27 mouse cellular contexts compared by ENCODE assay signal in the genomic region with DNA sequence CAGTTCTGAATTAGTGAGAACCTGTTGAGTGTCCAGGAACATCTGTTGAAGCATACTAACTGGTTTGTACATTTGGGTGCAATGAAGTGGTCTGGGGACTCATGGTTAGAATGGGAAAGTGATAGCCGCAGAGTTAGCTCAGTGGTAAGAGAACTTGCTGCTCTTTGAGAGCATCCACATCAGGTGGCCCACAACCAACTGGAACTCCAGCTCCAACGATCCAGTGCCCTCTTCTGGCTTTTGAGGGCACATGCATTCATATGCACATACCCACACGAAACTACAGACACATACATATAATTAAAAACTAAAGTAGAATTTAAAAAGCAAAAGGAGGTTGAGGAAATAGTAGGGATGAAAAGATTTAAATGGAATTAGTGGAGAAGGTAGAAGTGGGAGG. TPM values are rescaled to one million over a fixed set of nuclear protein-coding genes. Genes with fewer than 3 reads are reported as not detected.
DNase-seq lines count a peak whose midpoint lies in the region; ATAC-seq and TF ChIP-seq lines count a peak whose summit lies in the region.
"Had no signal": no experiment of that assay in that cellular context is flagged by ENCODE, and none has a peak within 500 bp of the region (broad histone marks: within the 10 kb centered on the region; RNA-seq: fewer than 3 reads in every experiment).

No protein-coding gene starts in this region.

- H3K27ac ChIP-seq in intestine, postnatal 0 days (ENCODE audit: low read depth, low read length), result no peak overlapping the region
- no peak overlapping the region for H3K27ac ChIP-seq in intestine, embryonic 15.5 days
- H3K27ac ChIP-seq in liver, postnatal 0 days (ENCODE audit: low read depth), result no peak overlapping the region
- no peak overlapping the region for H3K27ac ChIP-seq in liver, embryonic 11.5 days (ENCODE audit: low read depth, low read length)
- H3K27ac ChIP-seq: embryonic facial prominence, embryonic 13.5 days; hindbrain, embryonic 13.5 days; midbrain, embryonic 12.5 days; neural tube, embryonic 12.5 days had no signal

- CTCF ChIA-PET in Patski (lab: Charles Lee), result interaction anchor here (1.1 to 1.5 kb wide), 3 partner anchors 9 to 12 kb away, joined by 3 read pairs; no protein-coding TSS in a partner anchor

- no peak overlapping the region for H3K4me2 ChIP-seq in intestine, postnatal 0 days (replicated peaks; ENCODE audit: low read depth)
- no peak overlapping the region for H3K4me2 ChIP-seq in intestine, embryonic 15.5 days (replicated peaks)
- no peak overlapping the region for H3K4me2 ChIP-seq in liver, postnatal 0 days (ENCODE audit: low read depth, low read length)
- no peak overlapping the region for H3K4me2 ChIP-seq in liver, embryonic 11.5 days
- H3K4me2 ChIP-seq: embryonic facial prominence, embryonic 13.5 days; heart, embryonic 11.5 days; hindbrain, embryonic 13.5 days; midbrain, embryonic 12.5 days; neural tube, embryonic 12.5 days had no signal

- in situ Hi-C loops in Patski (cut with MboI; ENCODE audit: low pct_unique_long_range_greater_than_20kb), result loop anchor here (10.0 to 25.0 kb wide), 2 partner anchors 175 to 352 kb away; no protein-coding TSS in a partner anchor

- H3K27me3 ChIP-seq in intestine, postnatal 0 days (replicated peaks; ENCODE audit: control insufficient read depth, insufficient read depth, low read length), result no peaks in the 10 kb centered on the region
- no peaks in the 10 kb centered on the region for H3K27me3 ChIP-seq in intestine, embryonic 15.5 days (replicated peaks)
- no peaks in the 10 kb centered on the region for H3K27me3 ChIP-seq in liver, postnatal 0 days (ENCODE audit: insufficient read depth, low read length)
- no peaks in the 10 kb centered on the region for H3K27me3 ChIP-seq in liver, embryonic 11.5 days (replicated peaks; ENCODE audit: control insufficient read depth, insufficient read depth, low read length)
- no peaks in the 10 kb centered on the region for H3K27me3 ChIP-seq in Patski
- H3K27me3 ChIP-seq: embryonic facial prominence, embryonic 13.5 days; hindbrain, embryonic 13.5 days; megakaryocyte, embryonic 14.5 days; midbrain, embryonic 12.5 days; neural tube, embryonic 12.5 days had no signal

- TF ChIP-seq CTCF in intestine, postnatal 0 days (IDR thresholded peaks at IDR 0.05; ENCODE audit: low read depth), result 0 out of 2 replicates have a peak, but pooled peaks have one; percentile 12
- peak; percentile 28 for TF ChIP-seq CTCF in liver, postnatal 0 days (IDR thresholded peaks at IDR 0.05; ENCODE audit: low read depth)
- TF ChIP-seq CTCF in Patski (IDR thresholded peaks at IDR 0.05), result peak; percentile 22

- no peak for ATAC-seq in intestine, postnatal 0 days
- ATAC-seq in intestine, embryonic 15.5 days, result no peak
- no peak for ATAC-seq in liver, postnatal 0 days
- ATAC-seq in liver, embryonic 11.5 days (replicated peaks; ENCODE audit: low FRiP score), result no peak
- ATAC-seq in Patski, result no peak
- ATAC-seq: forebrain, embryonic 16.5 days; lung, postnatal 0 days had no signal

- H3K4me3 ChIP-seq in intestine, postnatal 0 days (ENCODE audit: low read depth, low read length), result no peak overlapping the region
- no peak overlapping the region for H3K4me3 ChIP-seq in intestine, embryonic 15.5 days (replicated peaks)
- H3K4me3 ChIP-seq in liver, postnatal 0 days (ENCODE audit: low read depth, low read length), result no peak overlapping the region
- H3K4me3 ChIP-seq in liver, embryonic 11.5 days (ENCODE audit: low read depth, low read length), result no peak overlapping the region
- H3K4me3 ChIP-seq: embryonic facial prominence, embryonic 13.5 days; hindbrain, embryonic 13.5 days; megakaryocyte, embryonic 14.5 days; midbrain, embryonic 12.5 days; myocyte; neural tube, embryonic 12.5 days had no signal

- 95% methylated on average over 3 of the region's 3 CpGs for WGBS in intestine, postnatal 0 days
- 91% methylated on average over 3 of the region's 3 CpGs for WGBS in intestine, embryonic 15.5 days
- WGBS in liver, postnatal 0 days (ENCODE audit: insufficient replicate concordance), result 78% methylated on average over 3 of the region's 3 CpGs
- WGBS in liver, embryonic 11.5 days, result 87% methylated on average over 3 of the region's 3 CpGs

- H3K9ac ChIP-seq in intestine, postnatal 0 days (ENCODE audit: low read depth, low read length), result no peak overlapping the region
- no peak overlapping the region for H3K9ac ChIP-seq in intestine, embryonic 15.5 days
- no peak overlapping the region for H3K9ac ChIP-seq in liver, postnatal 0 days (replicated peaks)
- no peak overlapping the region for H3K9ac ChIP-seq in liver, embryonic 11.5 days (ENCODE audit: low read depth, low read length)
- H3K9ac ChIP-seq: embryonic facial prominence, embryonic 13.5 days; hindbrain, embryonic 13.5 days; midbrain, embryonic 12.5 days; neural tube, embryonic 12.5 days had no signal

- no peaks in the 10 kb centered on the region for H3K4me1 ChIP-seq in intestine, postnatal 0 days (replicated peaks; ENCODE audit: control insufficient read depth, insufficient read depth, low read length)
- no peaks in the 10 kb centered on the region for H3K4me1 ChIP-seq in intestine, embryonic 15.5 days (replicated peaks)
- peaks cover 5% of the 10 kb centered on the region for H3K4me1 ChIP-seq in liver, postnatal 0 days (ENCODE audit: insufficient read depth)
- no peaks in the 10 kb centered on the region for H3K4me1 ChIP-seq in liver, embryonic 11.5 days (replicated peaks; ENCODE audit: control insufficient read depth, insufficient read depth, low read length)
- H3K4me1 ChIP-seq: embryonic facial prominence, embryonic 13.5 days; hindbrain, embryonic 13.5 days; midbrain, embryonic 12.5 days; neural tube, embryonic 12.5 days had no signal

- TF ChIP-seq EP300 in liver, postnatal 0 days (IDR thresholded peaks at IDR 0.05; ENCODE audit: low read depth), result no peak

- H3K9me3 ChIP-seq in intestine, postnatal 0 days (ENCODE audit: control insufficient read depth), result no peaks in the 10 kb centered on the region
- no peaks in the 10 kb centered on the region for H3K9me3 ChIP-seq in intestine, embryonic 15.5 days
- H3K9me3 ChIP-seq in liver, postnatal 0 days (ENCODE audit: low read length), result no peaks in the 10 kb centered on the region
- H3K9me3 ChIP-seq in liver, embryonic 11.5 days (ENCODE audit: control insufficient read depth, low read length), result no peaks in the 10 kb centered on the region
- H3K9me3 ChIP-seq: embryonic facial prominence, embryonic 13.5 days; hindbrain, embryonic 13.5 days; midbrain, embryonic 12.5 days; neural tube, embryonic 12.5 days had no signal

- H3K36me3 ChIP-seq in intestine, postnatal 0 days (ENCODE audit: control insufficient read depth, insufficient read depth), result no peaks in the 10 kb centered on the region
- no peaks in the 10 kb centered on the region for H3K36me3 ChIP-seq in intestine, embryonic 15.5 days
- no peaks in the 10 kb centered on the region for H3K36me3 ChIP-seq in liver, postnatal 0 days (replicated peaks; ENCODE audit: insufficient read depth, low read length)
- H3K36me3 ChIP-seq in liver, embryonic 11.5 days (ENCODE audit: control insufficient read depth, insufficient read depth, low read length), result no peaks in the 10 kb centered on the region
- H3K36me3 ChIP-seq: embryonic facial prominence, embryonic 13.5 days; hindbrain, embryonic 13.5 days; midbrain, embryonic 12.5 days; neural tube, embryonic 12.5 days had no signal

- POLR2A ChIA-PET in Patski (lab: Charles Lee), result interaction anchor here (0.7 kb wide), 1 partner anchor 621 kb away, joined by 4 read pairs; no protein-coding TSS in a partner anchor

- DNase-seq in liver, postnatal 0 days, result no peak
- DNase-seq in liver, embryonic 11.5 days (ENCODE audit: low spot score), result no peak
- no peak for DNase-seq in Patski (ENCODE audit: low read depth, low spot score)
- DNase-seq in adrenal gland, adult 18-20 months (ENCODE audit: low spot score in 2 of 2), result no peak
- DNase-seq in cerebellum, postnatal 10 days, result no peak
- DNase-seq: adrenal gland, adult 2 months; adrenal gland, postnatal 36 days; cerebellum, adult 8-10 months; heart, postnatal 4 days; kidney, adult 11 months; liver; lung, adult 18-20 months; lung, postnatal 4 days; right cerebral cortex, postnatal 4 days; thymus, adult 2 months; thymus, postnatal 36 days had no signal

RNA-seq across cellular contexts. Expression of gene Klhl24, which starts 7.7 kb away (rescaled TPM):
- polyA plus RNA-seq in intestine, postnatal 0 days (2015; fragmentation: Nextera tagmentation; extraction: Ambion mirVana), result 14.1 and 15.3 TPM in 2 replicates
- 17.9 and 22.1 TPM in 2 replicates for polyA plus RNA-seq in intestine, embryonic 15.5 days (2015; fragmentation: Nextera tagmentation; extraction: Ambion mirVana)
- 10.5 and 12.1 TPM in 2 replicates for polyA plus RNA-seq in liver, postnatal 0 days (2015; fragmentation: Nextera tagmentation; extraction: Ambion mirVana)
- 9.8 and 10.9 TPM in 2 replicates for polyA plus RNA-seq in liver, embryonic 11.5 days (2014; fragmentation: Nextera tagmentation; extraction: Ambion mirVana)
- 58.2 TPM for polyA plus RNA-seq in Patski (2021)
- total RNA-seq in adrenal gland, adult 18-20 months (2021), result 10 to 100 TPM; 50.1 to 53.9 TPM

RNA-seq across cellular contexts. Expression of gene Yeats2, which starts 51.2 kb away (rescaled TPM):
- polyA plus RNA-seq in intestine, postnatal 0 days (2015; fragmentation: Nextera tagmentation; extraction: Ambion mirVana), result 4.3 and 4.7 TPM in 2 replicates
- 21.7 and 22.7 TPM in 2 replicates for polyA plus RNA-seq in intestine, embryonic 15.5 days (2015; fragmentation: Nextera tagmentation; extraction: Ambion mirVana)
- polyA plus RNA-seq in liver, postnatal 0 days (2015; fragmentation: Nextera tagmentation; extraction: Ambion mirVana), result 1.6 and 2.0 TPM in 2 replicates
- 26.3 and 26.8 TPM in 2 replicates for polyA plus RNA-seq in liver, embryonic 11.5 days (2014; fragmentation: Nextera tagmentation; extraction: Ambion mirVana)
- polyA plus RNA-seq in Patski (2021), result 37.6 TPM
- total RNA-seq in adrenal gland, adult 18-20 months (2021), result 10 to 100 TPM; 17.1 to 25.6 TPM
